Mouse (Mus musculus) heart, postnatal 25 days (tissue): Measurements from ENCODE around the gene Klf16. TPM values are rescaled to one million over a fixed set of nuclear protein-coding genes. Genes with fewer than 3 reads are reported as not detected.
"Not testable (repeated sequence)": the region's sequence is repeated elsewhere in the genome, so short reads cannot be mapped to it uniquely, and the experiment has no call there.

ENCODE experiments used
- DNase-seq: peaks from one replicate; pipeline ENCODE4 v3.0.0; 2022; ENCODE audit warnings: low spot score
- intact Hi-C: fragments of 180-260 bp; cut with DNase I; formaldehyde crosslinking; loops from one replicate; pipeline ENCODE4 v1.15.1; 2025
- total RNA-seq, 2 experiments: library from RNA; stranded (reverse); gene quantifications; 2 replicates each; pipeline ENCODE4 v1.2.3; 2021

The Klf16 gene
- total RNA-seq, 2 experiments from 2014 or later: 3.0 to 4.5 TPM

- intact Hi-C loops: no loop called here
- DNase-seq: no peak
Observed at GRCm38 (mm10) chr10:80608435-80608834, 31.3 kb upstream of the Klf16 start.

GRCm38 (mm10) chr10:80606737-80607350 is 29.7 kb upstream of the Klf16 start:
- intact Hi-C loops: no loop called here
- DNase-seq: no peak

- DNase-seq: no peak
- intact Hi-C loops: no loop called here
Observed at GRCm38 (mm10) chr10:80606306-80606705, 29.2 kb upstream of the Klf16 start.

GRCm38 (mm10) chr10:80605721-80606120 is 28.6 kb upstream of the Klf16 start, which contains the start of gene Gm49322:
Gm49322 (plus strand) TSS chr10:80606021.
- DNase-seq, intact Hi-C loops: not testable (repeated sequence)

- intact Hi-C loops: no loop called here
- no peak for DNase-seq
Observed at GRCm38 (mm10) chr10:80604988-80605387, 27.9 kb upstream of the Klf16 start.

GRCm38 (mm10) chr10:80604001-80604509 is 26.9 kb upstream of the Klf16 start:
- DNase-seq: no peak
- intact Hi-C loops: no loop called here

DNA sequence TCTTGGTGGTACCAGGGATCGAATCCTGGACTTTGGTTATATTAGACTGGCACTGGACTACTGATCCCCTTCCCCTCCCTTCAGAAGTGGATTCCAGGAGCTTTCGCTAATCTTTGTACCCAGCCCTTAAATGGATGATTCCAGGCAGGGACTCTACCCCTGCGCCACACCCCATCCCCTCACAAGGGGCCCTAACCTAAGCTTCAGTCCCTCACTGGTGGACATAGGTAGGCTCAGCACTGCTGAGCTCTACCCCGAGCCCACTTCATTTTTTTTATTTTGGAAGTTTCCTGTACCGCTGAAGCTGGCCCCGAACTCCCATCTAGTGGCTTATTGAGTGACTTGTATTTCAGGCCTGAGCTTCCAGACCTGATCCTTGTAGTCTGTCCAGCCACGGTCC is 26.2 kb upstream of the Klf16 start:
- intact Hi-C loops: loop anchor here (2.0 kb wide), 1 partner anchor 17 kb away; no protein-coding TSS in a partner anchor
- DNase-seq: no peak

DNA sequence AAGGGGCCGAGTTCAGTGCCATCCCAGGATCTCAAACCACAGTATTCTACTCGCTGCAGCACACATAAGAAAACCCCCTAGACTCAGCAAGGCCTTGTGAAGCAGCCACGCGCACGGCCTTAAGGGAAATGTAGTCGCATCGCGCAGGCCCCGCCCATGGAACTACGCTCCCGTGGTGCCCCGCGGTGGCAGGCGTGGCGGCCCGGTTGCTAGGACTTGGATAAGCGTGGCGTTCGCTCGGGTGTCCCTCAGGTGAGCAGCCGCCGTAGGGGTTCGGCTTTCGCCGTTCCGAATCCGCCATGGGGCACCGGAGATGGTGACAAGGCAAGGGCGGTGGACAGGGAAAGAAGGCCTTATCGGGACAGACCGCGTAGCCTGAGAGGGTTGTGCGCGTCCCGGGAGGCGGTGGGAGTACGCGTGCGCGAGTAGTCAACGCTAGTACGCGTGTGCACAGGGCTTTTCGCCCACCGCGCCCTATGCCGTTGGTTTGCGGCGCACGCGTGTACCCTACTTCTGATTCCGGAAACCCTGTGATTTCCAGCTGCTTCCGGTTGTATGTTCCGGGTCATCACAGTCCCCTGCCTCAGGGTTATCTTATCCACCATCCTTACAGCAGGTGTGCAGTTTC is 25.7 kb upstream of the Klf16 start, which contains the start of the genes Scamp4 and Adat3:
Scamp4 (plus strand) TSS at position 175 of the 628 bp plus-strand sequence.
Adat3 (plus strand) TSS at position 183 of the 628 bp plus-strand sequence.
- peak; percentile 89 for DNase-seq
- intact Hi-C loops: loop anchor here (2.0 kb wide), 1 partner anchor 18 kb away; no protein-coding TSS in a partner anchor

DNA sequence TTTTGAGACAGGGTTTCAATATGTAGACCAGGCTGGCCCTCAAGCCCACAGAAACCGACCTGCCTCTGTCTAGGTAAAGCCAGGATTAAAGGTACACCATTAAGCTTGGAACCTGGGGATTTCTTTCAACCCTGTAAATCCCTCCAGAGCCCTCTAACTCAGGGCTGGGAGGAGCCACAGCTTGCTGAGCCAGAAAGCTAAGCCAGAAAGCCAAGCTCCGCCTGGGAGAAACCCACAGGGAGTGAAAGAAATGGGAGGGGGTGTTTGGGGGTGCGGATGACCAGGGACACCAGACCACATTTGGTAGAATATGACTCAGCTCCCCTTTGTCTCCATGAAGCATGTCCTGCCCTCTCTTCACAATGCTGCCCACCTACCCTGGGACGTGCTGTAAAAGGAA is 19.2 kb upstream of the Klf16 start:
- intact Hi-C loops: no loop called here
- no peak for DNase-seq

GRCm38 (mm10) chr10:80589879-80590854 is 13.0 kb upstream of the Klf16 start, which contains the start of gene Abhd17a:
Abhd17a (minus strand) TSS chr10:80590341.
- DNase-seq: peak; percentile 91
- intact Hi-C loops: loop anchor here (2.0 kb wide), 1 partner anchor 35 kb away; no protein-coding TSS in a partner anchor

DNA sequence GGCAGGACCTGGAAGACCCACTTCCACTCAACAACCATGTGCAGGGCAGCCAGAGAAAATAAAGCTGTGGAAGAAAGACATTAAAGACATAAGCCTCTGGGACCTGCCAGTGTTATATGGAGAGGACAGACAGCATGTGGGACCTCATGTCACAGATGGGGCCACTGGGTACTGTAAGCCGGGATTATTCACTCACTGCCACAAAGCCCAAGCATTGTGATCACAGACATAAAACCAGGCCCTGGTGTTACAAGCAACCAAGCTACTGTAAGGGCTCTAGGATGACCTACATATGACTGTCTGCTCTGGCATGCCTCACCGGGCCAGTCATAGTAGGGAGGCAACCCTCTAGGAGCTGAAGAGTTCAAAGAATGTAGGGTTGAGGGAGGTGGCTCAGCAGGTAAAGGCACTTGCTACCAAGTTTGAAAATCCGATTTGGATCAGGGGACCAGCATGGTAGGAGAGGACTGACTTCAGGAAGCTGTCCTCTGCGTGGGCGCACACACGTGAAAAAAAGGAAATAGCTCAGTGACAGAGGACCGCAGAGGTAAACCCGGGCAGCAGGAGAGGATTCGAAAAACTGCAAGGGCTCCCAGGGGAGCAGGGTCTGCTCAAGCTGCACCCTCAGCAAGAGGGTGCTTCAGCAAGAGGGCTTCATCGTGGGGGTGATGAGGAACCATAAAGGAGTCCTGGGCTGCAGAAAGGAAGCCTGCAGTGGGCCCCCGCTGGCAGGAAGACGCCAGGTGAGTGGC is 12.2 kb upstream of the Klf16 start:
- intact Hi-C loops: no loop called here

DNA sequence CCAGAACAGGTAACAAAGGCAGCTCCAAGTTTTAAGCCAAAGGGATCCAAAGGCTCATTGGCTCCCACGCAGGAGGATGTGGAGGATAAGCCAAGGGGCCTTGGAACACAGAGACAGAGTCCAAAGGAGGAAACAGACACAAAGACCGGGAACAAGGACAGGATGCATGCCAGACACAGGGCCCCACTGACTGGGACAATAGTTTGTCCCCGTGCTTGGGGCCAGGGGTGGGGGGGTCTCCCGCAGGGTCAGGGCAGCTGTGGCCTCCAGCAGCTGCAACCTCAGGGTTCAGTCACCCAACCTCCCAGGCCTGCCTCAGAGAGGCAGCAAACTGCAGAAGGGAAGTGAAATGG is 10.2 kb upstream of the Klf16 start:
- DNase-seq: no peak
- intact Hi-C loops: no loop called here

More for the DNA sequence above, 12.2 kb upstream of the Klf16 start:
- DNase-seq: no peak

- intact Hi-C loops: no loop called here
- no peak for DNase-seq
Observed at GRCm38 (mm10) chr10:80586407-80587304, 9.5 kb upstream of the Klf16 start.

- intact Hi-C loops: no loop called here
- no peak for DNase-seq
Observed at GRCm38 (mm10) chr10:80585581-80585980, 8.5 kb upstream of the Klf16 start.

GRCm38 (mm10) chr10:80584642-80585552 is 7.8 kb upstream of the Klf16 start:
- no peak for DNase-seq
- intact Hi-C loops: no loop called here

DNA sequence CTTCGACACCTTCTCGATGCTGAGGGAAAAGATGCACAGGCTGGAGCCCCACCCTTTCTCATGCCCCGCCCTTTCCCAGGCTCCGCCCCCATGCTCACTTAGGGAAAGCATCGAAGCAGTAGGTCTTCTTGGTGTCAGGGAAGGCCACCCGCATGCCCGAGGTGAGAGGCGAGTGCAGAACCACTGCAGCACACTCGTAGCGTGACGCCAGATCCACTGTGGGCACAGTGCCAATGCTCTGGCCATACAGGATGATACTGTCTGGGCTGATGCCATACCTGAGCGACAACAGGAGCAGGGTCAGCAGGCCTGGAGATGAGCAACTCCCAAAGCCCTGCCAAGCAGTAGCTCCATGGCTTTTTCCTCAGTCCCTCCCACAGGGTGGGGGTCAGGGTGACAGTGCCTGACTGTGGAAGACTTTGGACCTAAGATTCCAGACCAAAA is 6.9 kb upstream of the Klf16 start:
- intact Hi-C loops: no loop called here
- no peak for DNase-seq

DNA sequence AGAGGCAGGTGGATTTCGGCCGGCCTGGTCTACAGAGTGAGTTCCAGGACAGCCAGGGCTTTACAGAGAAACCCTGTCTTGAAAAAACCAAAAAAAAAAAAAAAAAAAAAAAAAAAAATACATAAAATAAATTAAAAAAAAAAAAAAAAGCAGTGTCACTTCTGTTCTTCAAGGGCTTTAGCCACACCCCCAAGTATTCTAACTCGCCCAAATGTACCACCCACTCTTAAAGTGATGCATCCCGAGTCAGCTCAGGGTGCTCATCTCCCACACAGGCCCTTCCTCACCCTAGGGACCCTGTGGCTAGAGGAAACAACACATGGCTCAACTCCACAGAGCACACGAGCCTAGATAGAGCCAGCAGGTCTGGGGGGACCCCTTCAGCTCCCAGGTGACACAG is 5.9 kb upstream of the Klf16 start:
- no peak for DNase-seq
- intact Hi-C loops: no loop called here
